Mouse (Mus musculus): ENCODE data around the gene Smpdl3b. TPM values are rescaled to one million over a fixed set of nuclear protein-coding genes. Genes with fewer than 3 reads are reported as not detected.
"Not testable (repeated sequence)": the region's sequence is repeated elsewhere in the genome, so short reads cannot be mapped to it uniquely, and the experiment has no call there.

Smpdl3b gene
- total and polyA plus RNA-seq, 2 experiments, result 0.34 to 0.65 TPM

DNA sequence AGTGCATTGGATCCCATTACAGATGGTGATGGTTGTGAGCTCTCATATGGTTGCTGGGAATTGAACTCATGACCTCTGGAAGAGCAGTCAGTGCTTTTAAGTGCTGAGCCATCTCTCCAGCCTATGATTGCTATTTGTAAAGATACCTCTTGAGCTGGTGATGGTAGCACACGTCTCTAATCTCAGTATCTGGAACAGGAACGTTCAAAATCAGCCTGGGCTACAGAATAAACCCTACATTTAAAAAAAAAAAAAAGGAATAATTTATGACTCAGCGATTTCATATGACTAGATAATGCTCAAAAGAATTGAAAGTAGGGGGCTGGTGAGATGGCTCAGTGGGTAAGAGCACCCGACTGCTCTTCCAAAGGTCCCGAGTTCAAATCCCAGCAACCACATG lies 46.2 kb upstream of the Smpdl3b start:
- Histone ChIP-seq H3K79me2 (ENCODE audit: control insufficient read depth, insufficient read depth, low read length) (no peaks in the 10 kb centered on the region), H3K4me3 (ENCODE audit: insufficient read depth, low read depth, low read length) (no peak overlapping the region), H3K27me3 (ENCODE audit: control insufficient read depth, insufficient read depth, low read length) (no peaks in the 10 kb centered on the region), H3K36me3 (ENCODE audit: control insufficient read depth, insufficient read depth, low read length) (no peaks in the 10 kb centered on the region), H3K27ac (replicated peaks; ENCODE audit: insufficient read depth, low read depth, low read length) (no peak overlapping the region), H3K4me1 (ENCODE audit: control insufficient read depth, insufficient read depth, low read length) (no peaks in the 10 kb centered on the region), H3K9ac (ENCODE audit: low read depth, low read length) (no peak overlapping the region)
- 90% methylated on average over 5 of the region's 5 CpGs for WGBS
- no peak for DNase-seq (ENCODE audit: extremely low read depth, low read depth, low spot score)
- TF ChIP-seq CTCF (IDR thresholded peaks at IDR 0.05; ENCODE audit: low read depth, low read length) (no peak), POLR2A (IDR thresholded peaks at IDR 0.05; ENCODE audit: extremely low read depth, insufficient read depth, low read length) (no peak)

DNA sequence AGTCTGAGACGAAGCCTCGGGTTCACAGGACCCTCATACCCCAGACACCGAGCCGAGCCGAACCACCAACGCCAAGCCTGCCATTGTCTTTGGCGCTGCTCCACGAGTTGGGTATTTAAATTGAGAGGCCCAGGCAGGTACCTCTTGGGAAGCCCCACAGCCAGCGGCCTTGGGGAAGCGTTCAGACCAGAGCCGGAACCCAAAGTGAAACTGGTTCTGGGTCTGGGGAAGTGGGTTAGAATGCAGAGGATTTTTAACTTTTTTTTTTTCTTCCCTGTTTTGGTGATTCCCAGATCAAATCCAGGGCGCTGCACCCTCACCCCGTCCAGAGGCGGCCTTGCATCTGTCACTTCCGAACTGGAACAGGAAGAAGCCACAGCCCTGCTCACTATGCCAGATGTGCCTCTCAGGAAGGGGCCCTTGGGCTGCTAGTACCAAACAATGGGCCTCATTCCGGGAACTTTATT lies 45.2 kb upstream of the Smpdl3b start:
- Histone ChIP-seq H3K4me1 (ENCODE audit: control insufficient read depth, insufficient read depth, low read length) (no peaks in the 10 kb centered on the region), H3K27ac (replicated peaks; ENCODE audit: insufficient read depth, low read depth, low read length) (no peak overlapping the region), H3K9ac (ENCODE audit: low read depth, low read length) (no peak overlapping the region), H3K36me3 (ENCODE audit: control insufficient read depth, insufficient read depth, low read length) (no peaks in the 10 kb centered on the region), H3K4me3 (ENCODE audit: insufficient read depth, low read depth, low read length) (no peak overlapping the region), H3K27me3 (ENCODE audit: control insufficient read depth, insufficient read depth, low read length) (no peaks in the 10 kb centered on the region), H3K79me2 (ENCODE audit: control insufficient read depth, insufficient read depth, low read length) (no peaks in the 10 kb centered on the region)
- DNase-seq (ENCODE audit: extremely low read depth, low read depth, low spot score), result no peak
- WGBS, result 75% methylated on average over 16 of the region's 16 CpGs
- no peak for TF ChIP-seq POLR2A (IDR thresholded peaks at IDR 0.05; ENCODE audit: extremely low read depth, insufficient read depth, low read length)
- no peak for TF ChIP-seq CTCF (IDR thresholded peaks at IDR 0.05; ENCODE audit: low read depth, low read length)

DNA sequence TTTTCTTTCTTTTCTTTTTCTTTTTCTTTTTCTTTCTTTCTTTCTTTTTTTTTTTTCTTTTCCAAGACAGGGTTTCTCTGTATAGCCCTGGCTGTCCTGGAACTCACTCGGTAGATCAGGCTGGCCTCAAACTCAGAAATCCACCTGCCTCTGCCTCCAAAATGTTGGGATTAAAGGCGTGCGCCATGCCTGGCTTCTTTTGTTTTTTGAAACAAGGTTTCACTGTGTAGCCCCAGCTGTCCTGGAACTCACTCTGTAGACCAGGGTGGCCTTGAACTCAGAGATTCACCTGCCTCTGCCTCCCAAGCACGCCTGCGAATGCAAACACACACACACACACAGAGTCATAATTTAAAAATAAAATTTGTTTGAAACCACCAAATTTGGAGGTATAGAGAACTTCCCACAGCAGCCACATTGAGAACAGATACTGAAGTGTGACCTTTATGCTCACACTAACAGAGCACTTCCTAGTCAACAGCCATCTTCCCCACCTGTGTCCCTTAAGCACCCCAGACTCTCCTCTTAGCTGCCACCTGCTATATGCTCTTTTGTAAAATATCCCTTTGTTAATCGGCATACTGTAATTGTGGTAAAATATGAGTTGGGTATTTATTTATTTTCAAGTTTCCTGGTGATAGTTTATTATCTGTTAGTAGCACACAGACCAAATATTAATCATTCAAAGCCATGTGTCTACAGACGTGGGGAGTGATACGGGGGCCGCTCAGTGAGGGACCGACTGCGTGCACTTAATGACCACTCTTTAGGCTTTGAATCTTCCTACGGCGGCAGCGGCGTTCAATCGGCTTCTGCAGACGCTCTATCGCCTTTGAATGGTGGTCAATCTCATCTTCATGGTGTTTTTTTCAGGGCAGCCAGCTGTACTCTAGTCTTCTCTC lies 44.4 kb upstream of the Smpdl3b start:
- Histone ChIP-seq H3K9ac (ENCODE audit: low read depth, low read length) (no peak overlapping the region), H3K4me1 (ENCODE audit: control insufficient read depth, insufficient read depth, low read length) (no peaks in the 10 kb centered on the region), H3K36me3 (ENCODE audit: control insufficient read depth, insufficient read depth, low read length) (no peaks in the 10 kb centered on the region), H3K27ac (replicated peaks; ENCODE audit: insufficient read depth, low read depth, low read length) (no peak overlapping the region), H3K79me2 (ENCODE audit: control insufficient read depth, insufficient read depth, low read length) (no peaks in the 10 kb centered on the region), H3K4me3 (ENCODE audit: insufficient read depth, low read depth, low read length) (no peak overlapping the region), H3K27me3 (ENCODE audit: control insufficient read depth, insufficient read depth, low read length) (no peaks in the 10 kb centered on the region)
- no peak for TF ChIP-seq POLR2A (IDR thresholded peaks at IDR 0.05; ENCODE audit: extremely low read depth, insufficient read depth, low read length)
- no peak for TF ChIP-seq CTCF (IDR thresholded peaks at IDR 0.05; ENCODE audit: low read depth, low read length)
- no peak for DNase-seq (ENCODE audit: extremely low read depth, low read depth, low spot score)
- 91% methylated on average over 18 of the region's 18 CpGs for WGBS

DNA sequence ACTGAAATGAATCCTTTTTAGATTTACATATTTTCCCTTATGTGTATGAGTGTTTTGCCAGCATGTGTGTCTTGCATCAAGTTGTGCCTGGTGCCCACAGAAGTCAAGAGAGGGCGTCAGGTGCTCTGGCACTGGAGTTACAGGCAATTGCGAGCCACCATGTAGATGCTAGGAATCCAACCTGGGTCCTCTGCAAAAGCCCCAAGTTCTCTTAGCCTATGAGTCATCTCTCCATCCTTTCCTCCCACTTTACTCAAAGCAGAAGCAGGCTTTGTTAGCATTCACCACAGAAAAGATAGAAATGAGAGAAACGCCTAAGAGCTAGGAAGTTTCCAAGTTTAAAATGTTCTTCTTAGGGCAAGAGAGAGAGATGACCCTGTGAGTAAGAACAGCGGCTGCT lies 42.8 kb upstream of the Smpdl3b start:
- Histone ChIP-seq H3K27me3 (ENCODE audit: control insufficient read depth, insufficient read depth, low read length) (peaks cover 4% of the 10 kb centered on the region; the same call in 1 of the 2 replicates), H3K36me3 (ENCODE audit: control insufficient read depth, insufficient read depth, low read length) (no peaks in the 10 kb centered on the region), H3K79me2 (ENCODE audit: control insufficient read depth, insufficient read depth, low read length) (no peaks in the 10 kb centered on the region), H3K4me3 (ENCODE audit: insufficient read depth, low read depth, low read length) (no peak overlapping the region), H3K27ac (replicated peaks; ENCODE audit: insufficient read depth, low read depth, low read length) (no peak overlapping the region), H3K9ac (ENCODE audit: low read depth, low read length) (no peak overlapping the region), H3K4me1 (ENCODE audit: control insufficient read depth, insufficient read depth, low read length) (no peaks in the 10 kb centered on the region)
- TF ChIP-seq CTCF (IDR thresholded peaks at IDR 0.05; ENCODE audit: low read depth, low read length) (no peak), POLR2A (IDR thresholded peaks at IDR 0.05; ENCODE audit: extremely low read depth, insufficient read depth, low read length) (no peak)
- 87% methylated on average over 4 of the region's 4 CpGs for WGBS
- DNase-seq (ENCODE audit: extremely low read depth, low read depth, low spot score), result no peak

DNA sequence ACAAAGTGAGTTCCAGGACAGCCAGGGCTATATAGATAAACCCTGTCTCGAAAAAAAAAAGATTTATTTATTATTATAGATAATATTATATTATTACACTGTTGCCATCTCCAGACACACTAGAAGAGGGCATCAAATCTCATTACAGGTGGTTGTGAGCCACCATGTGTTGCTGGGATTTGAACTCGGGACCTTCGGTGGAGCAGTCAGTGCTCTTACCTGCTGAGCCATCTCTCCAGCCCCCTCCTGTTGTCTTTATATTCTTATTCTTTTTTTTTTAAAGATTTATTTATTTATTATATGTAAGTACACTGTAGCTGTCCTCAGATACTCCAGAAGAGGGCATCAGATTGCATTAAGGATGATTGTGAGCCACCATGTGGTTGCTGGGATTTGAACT lies 41.6 kb upstream of the Smpdl3b start:
- H3K36me3 ChIP-seq (ENCODE audit: control insufficient read depth, insufficient read depth, low read length); H3K4me3 ChIP-seq (ENCODE audit: insufficient read depth, low read depth, low read length); H3K79me2 ChIP-seq (ENCODE audit: control insufficient read depth, insufficient read depth, low read length); H3K27me3 ChIP-seq (ENCODE audit: control insufficient read depth, insufficient read depth, low read length); H3K9ac ChIP-seq (ENCODE audit: low read depth, low read length); H3K4me1 ChIP-seq (ENCODE audit: control insufficient read depth, insufficient read depth, low read length); DNase-seq (ENCODE audit: extremely low read depth, low read depth, low spot score); H3K27ac ChIP-seq (replicated peaks; ENCODE audit: insufficient read depth, low read depth, low read length): not testable (repeated sequence)
- 82% methylated on average over 3 of the region's 3 CpGs for WGBS

DNA sequence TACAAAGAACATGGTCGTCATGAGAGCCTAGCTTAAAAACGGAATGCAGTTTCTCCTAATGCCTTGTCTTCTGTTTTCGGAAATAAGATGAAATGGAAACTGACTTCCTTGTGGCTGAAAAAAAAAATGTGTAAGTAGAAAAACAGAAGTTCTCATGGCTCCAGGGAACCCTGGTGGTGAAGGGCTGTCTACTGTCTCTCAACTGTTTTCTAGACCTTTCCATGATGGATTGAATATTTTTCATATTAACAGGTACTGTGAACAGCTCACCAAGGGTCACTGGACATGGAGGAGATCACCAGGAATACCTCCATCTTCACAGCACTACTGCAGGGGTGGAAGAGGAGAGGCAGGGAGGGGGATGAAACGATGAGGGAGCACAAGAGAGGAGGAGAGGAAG lies 41.0 kb upstream of the Smpdl3b start:
- Histone ChIP-seq H3K79me2 (ENCODE audit: control insufficient read depth, insufficient read depth, low read length) (no peaks in the 10 kb centered on the region), H3K27me3 (ENCODE audit: control insufficient read depth, insufficient read depth, low read length) (peaks cover 4% of the 10 kb centered on the region; the same call in 1 of the 2 replicates), H3K4me1 (ENCODE audit: control insufficient read depth, insufficient read depth, low read length) (no peaks in the 10 kb centered on the region), H3K9ac (ENCODE audit: low read depth, low read length) (no peak overlapping the region), H3K36me3 (ENCODE audit: control insufficient read depth, insufficient read depth, low read length) (no peaks in the 10 kb centered on the region), H3K4me3 (ENCODE audit: insufficient read depth, low read depth, low read length) (no peak overlapping the region), H3K27ac (replicated peaks; ENCODE audit: insufficient read depth, low read depth, low read length) (no peak overlapping the region; the same call in 1 of the 2 replicates)
- 70% methylated on average over 4 of the region's 4 CpGs for WGBS
- TF ChIP-seq CTCF (IDR thresholded peaks at IDR 0.05; ENCODE audit: low read depth, low read length), result no peak
- TF ChIP-seq POLR2A (IDR thresholded peaks at IDR 0.05; ENCODE audit: extremely low read depth, insufficient read depth, low read length), result no peak
- no peak for DNase-seq (ENCODE audit: extremely low read depth, low read depth, low spot score)
